Mouse (Mus musculus): Measurements from ENCODE around the gene Abcg1. TPM values are rescaled to one million over a fixed set of nuclear protein-coding genes. Genes with fewer than 3 reads are reported as not detected.

Abcg1 gene
- polyA plus RNA-seq, 1 experiment from 2014 or later = 6.1 TPM

GRCm38 (mm10) chr17:31028821-31029370, 28.6 kb upstream of the Abcg1 start:
- Histone ChIP-seq H3K9me3 (replicated peaks) (peaks cover 5% of the 10 kb centered on the region; the same call in 1 of the 2 replicates), H3K27me3 (peaks cover 7% of the 10 kb centered on the region; the same call in 1 of the 2 replicates), H3K36me3 (no peaks in the 10 kb centered on the region), H3K27ac (no peak overlapping the region), H3K4me2 (no peak overlapping the region), H3K9ac (no peak overlapping the region), H3K4me1 (replicated peaks) (peaks cover 34% of the 10 kb centered on the region), H3K4me3 (replicated peaks) (no peak overlapping the region)
- DNase-seq = no peak
- no peak for ATAC-seq (ENCODE audit: low read depth)
- WGBS (ENCODE audit: insufficient replicate concordance) = 72% methylated on average over 9 of the region's 9 CpGs

- Histone ChIP-seq H3K36me3 (no peaks in the 10 kb centered on the region), H3K4me2 (no peak overlapping the region), H3K27ac (no peak overlapping the region), H3K9me3 (replicated peaks) (peaks cover 5% of the 10 kb centered on the region; the same call in 1 of the 2 replicates), H3K4me3 (replicated peaks) (no peak overlapping the region), H3K9ac (no peak overlapping the region), H3K4me1 (replicated peaks) (peaks cover 34% of the 10 kb centered on the region), H3K27me3 (peaks cover 7% of the 10 kb centered on the region; the same call in 1 of the 2 replicates)
- DNase-seq (no peak), ATAC-seq (ENCODE audit: low read depth) (no peak)
- WGBS (ENCODE audit: insufficient replicate concordance) = 66% methylated on average over 4 of the region's 4 CpGs
Measured at GRCm38 (mm10) chr17:31029407-31029806, 28.1 kb upstream of the Abcg1 start.

- Histone ChIP-seq H3K9me3 (replicated peaks) (peaks cover 5% of the 10 kb centered on the region; the same call in 1 of the 2 replicates), H3K4me1 (replicated peaks) (peaks cover 55% of the 10 kb centered on the region), H3K4me3 (replicated peaks) (no peak overlapping the region), H3K4me2 (no peak overlapping the region), H3K27me3 (peaks cover 7% of the 10 kb centered on the region; the same call in 1 of the 2 replicates), H3K27ac (no peak overlapping the region), H3K36me3 (no peaks in the 10 kb centered on the region), H3K9ac (no peak overlapping the region)
- DNase-seq (no peak), ATAC-seq (ENCODE audit: low read depth) (no peak)
- 82% methylated on average over 4 of the region's 4 CpGs for WGBS (ENCODE audit: insufficient replicate concordance)
Measured at GRCm38 (mm10) chr17:31032341-31032740, 25.1 kb upstream of the Abcg1 start.

GRCm38 (mm10) chr17:31033251-31033650, 24.2 kb upstream of the Abcg1 start:
- peaks cover 62% of the 10 kb centered on the region for H3K4me1 ChIP-seq (replicated peaks)
- peak overlapping the region; percentile 49 for H3K9ac ChIP-seq
- peak overlapping the region; percentile 63 for H3K4me2 ChIP-seq
- peaks cover 7% of the 10 kb centered on the region; the same call in 1 of the 2 replicates for H3K27me3 ChIP-seq
- peaks cover 5% of the 10 kb centered on the region; the same call in 1 of the 2 replicates for H3K9me3 ChIP-seq (replicated peaks)
- no peak for DNase-seq
- no peak overlapping the region for H3K4me3 ChIP-seq (replicated peaks)
- 71% methylated on average over 2 of the region's 2 CpGs for WGBS (ENCODE audit: insufficient replicate concordance)
- H3K36me3 ChIP-seq = no peaks in the 10 kb centered on the region
- peak overlapping the region; percentile 84 for H3K27ac ChIP-seq
- ATAC-seq (ENCODE audit: low read depth) = no peak

- 11% methylated on average over 5 of the region's 5 CpGs for WGBS (ENCODE audit: insufficient replicate concordance)
- peak overlapping the region; percentile 63 for H3K4me2 ChIP-seq
- peak overlapping the region; percentile 15 for H3K4me3 ChIP-seq (replicated peaks)
- peak overlapping the region; percentile 84 for H3K27ac ChIP-seq
- H3K4me1 ChIP-seq (replicated peaks) = peaks cover 67% of the 10 kb centered on the region
- ATAC-seq (ENCODE audit: low read depth) = peak; percentile 97
- H3K27me3 ChIP-seq = no peaks in the 10 kb centered on the region
- H3K9me3 ChIP-seq (replicated peaks) = peaks cover 5% of the 10 kb centered on the region; the same call in 1 of the 2 replicates
- DNase-seq = peak; percentile 80
- no peaks in the 10 kb centered on the region for H3K36me3 ChIP-seq
- peak overlapping the region; percentile 49 for H3K9ac ChIP-seq
Measured at GRCm38 (mm10) chr17:31034165-31034564, 23.3 kb upstream of the Abcg1 start.

GRCm38 (mm10) chr17:31034674-31035356, 22.7 kb upstream of the Abcg1 start:
- ATAC-seq (ENCODE audit: low read depth) = no peak; the same call in 1 of the 2 replicates
- H3K27me3 ChIP-seq = no peaks in the 10 kb centered on the region
- peak overlapping the region; percentile 5; the same call in 1 of the 2 replicates for H3K9ac ChIP-seq
- peak overlapping the region; percentile 84 for H3K27ac ChIP-seq
- DNase-seq = no peak
- WGBS (ENCODE audit: insufficient replicate concordance) = 62% methylated on average over 9 of the region's 9 CpGs
- peaks cover 5% of the 10 kb centered on the region; the same call in 1 of the 2 replicates for H3K9me3 ChIP-seq (replicated peaks)
- peak overlapping the region; percentile 63 for H3K4me2 ChIP-seq
- H3K36me3 ChIP-seq = no peaks in the 10 kb centered on the region
- H3K4me1 ChIP-seq (replicated peaks) = peaks cover 74% of the 10 kb centered on the region
- no peak overlapping the region for H3K4me3 ChIP-seq (replicated peaks)

- H3K9me3 ChIP-seq (replicated peaks) = peaks cover 5% of the 10 kb centered on the region; the same call in 1 of the 2 replicates
- no peaks in the 10 kb centered on the region for H3K27me3 ChIP-seq
- no peak overlapping the region for H3K9ac ChIP-seq
- WGBS (ENCODE audit: insufficient replicate concordance) = 84% methylated on average over 22 of the region's 22 CpGs
- H3K27ac ChIP-seq = no peak overlapping the region
- no peak overlapping the region for H3K4me3 ChIP-seq (replicated peaks)
- H3K4me2 ChIP-seq = no peak overlapping the region
- H3K36me3 ChIP-seq = no peaks in the 10 kb centered on the region
- no peak for ATAC-seq (ENCODE audit: low read depth)
- peaks cover 68% of the 10 kb centered on the region for H3K4me1 ChIP-seq (replicated peaks)
- DNase-seq = no peak
Measured at GRCm38 (mm10) chr17:31036168-31036876, 21.2 kb upstream of the Abcg1 start.

- Histone ChIP-seq H3K9me3 (replicated peaks) (peaks cover under 1% of the 10 kb centered on the region; the same call in 1 of the 2 replicates), H3K4me3 (replicated peaks) (no peak overlapping the region), H3K27ac (no peak overlapping the region), H3K4me1 (replicated peaks) (peaks cover 67% of the 10 kb centered on the region), H3K4me2 (no peak overlapping the region), H3K9ac (no peak overlapping the region), H3K27me3 (no peaks in the 10 kb centered on the region), H3K36me3 (no peaks in the 10 kb centered on the region)
- 66% methylated on average over 8 of the region's 8 CpGs for WGBS (ENCODE audit: insufficient replicate concordance)
- ATAC-seq (ENCODE audit: low read depth) (no peak), DNase-seq (no peak)
Measured at GRCm38 (mm10) chr17:31037331-31037730, 20.1 kb upstream of the Abcg1 start.

GRCm38 (mm10) chr17:31038381-31038780, 19.1 kb upstream of the Abcg1 start:
- DNase-seq (no peak), ATAC-seq (ENCODE audit: low read depth) (no peak)

GRCm38 (mm10) chr17:31039626-31040025, 17.8 kb upstream of the Abcg1 start:
- peak; percentile 34; the same call in 1 of the 2 replicates for ATAC-seq (ENCODE audit: low read depth)

More at GRCm38 (mm10) chr17:31038381-31038780, 19.1 kb upstream of the Abcg1 start:
- WGBS (ENCODE audit: insufficient replicate concordance) = 57% methylated on average over 4 of the region's 4 CpGs
- H3K9me3 ChIP-seq (replicated peaks) = no peaks in the 10 kb centered on the region
- no peak overlapping the region for H3K9ac ChIP-seq
- no peak overlapping the region for H3K27ac ChIP-seq
- no peaks in the 10 kb centered on the region for H3K36me3 ChIP-seq
- peaks cover 59% of the 10 kb centered on the region for H3K4me1 ChIP-seq (replicated peaks)
- no peak overlapping the region for H3K4me3 ChIP-seq (replicated peaks)
- no peaks in the 10 kb centered on the region for H3K27me3 ChIP-seq
- H3K4me2 ChIP-seq = no peak overlapping the region

GRCm38 (mm10) chr17:31040421-31040820, 17.1 kb upstream of the Abcg1 start:
- no peaks in the 10 kb centered on the region for H3K27me3 ChIP-seq
- DNase-seq = no peak
- no peak overlapping the region for H3K4me2 ChIP-seq
- no peak for ATAC-seq (ENCODE audit: low read depth)
- no peak overlapping the region for H3K4me3 ChIP-seq (replicated peaks)
- no peaks in the 10 kb centered on the region for H3K9me3 ChIP-seq (replicated peaks)
- no peak overlapping the region for H3K9ac ChIP-seq
- peaks cover 40% of the 10 kb centered on the region for H3K4me1 ChIP-seq (replicated peaks)
- no peaks in the 10 kb centered on the region for H3K36me3 ChIP-seq
- 63% methylated on average over 7 of the region's 7 CpGs for WGBS (ENCODE audit: insufficient replicate concordance)
- H3K27ac ChIP-seq = no peak overlapping the region

More at GRCm38 (mm10) chr17:31039626-31040025, 17.8 kb upstream of the Abcg1 start:
- Histone ChIP-seq H3K4me3 (replicated peaks) (no peak overlapping the region), H3K27me3 (no peaks in the 10 kb centered on the region), H3K9me3 (replicated peaks) (no peaks in the 10 kb centered on the region), H3K4me2 (no peak overlapping the region), H3K9ac (no peak overlapping the region), H3K4me1 (replicated peaks) (peaks cover 46% of the 10 kb centered on the region), H3K36me3 (no peaks in the 10 kb centered on the region), H3K27ac (no peak overlapping the region)
- 25% methylated on average over 7 of the region's 7 CpGs for WGBS (ENCODE audit: insufficient replicate concordance)
- DNase-seq = no peak

Measured in liver, embryonic 13.5 days (tissue).